In the genomic region with DNA sequence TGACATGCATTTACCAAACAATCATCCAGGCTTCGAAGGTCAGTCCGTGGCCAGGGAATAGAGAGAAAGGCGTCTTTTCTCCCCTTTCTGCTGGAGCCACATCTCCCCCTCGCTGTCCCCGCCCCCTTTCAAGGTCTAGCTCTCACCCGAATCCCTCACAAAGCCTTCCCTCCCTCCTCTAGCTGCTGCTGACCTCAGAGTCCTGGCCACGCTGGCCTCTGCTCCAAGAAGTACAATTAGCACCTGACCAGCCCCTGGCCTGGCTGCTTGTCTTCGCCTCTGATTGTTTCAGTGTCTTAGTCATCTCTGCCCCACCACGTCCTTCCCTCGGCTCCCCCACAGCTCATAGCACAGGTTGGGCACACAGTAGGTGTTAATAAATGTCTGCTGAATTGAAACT, we compare ENCODE assay signal across 18 mouse cellular contexts. TPM values are rescaled to one million over a fixed set of nuclear protein-coding genes. Genes with fewer than 3 reads are reported as not detected.
DNase-seq lines count a peak whose midpoint lies in the region; ATAC-seq and TF ChIP-seq lines count a peak whose summit lies in the region.
"Had no signal": no experiment of that assay in that cellular context is flagged by ENCODE, and none has a peak within 500 bp of the region (broad histone marks: within the 10 kb centered on the region; RNA-seq: fewer than 3 reads in every experiment).

No protein-coding gene starts in this region.

- 23% methylated on average over 10 of the region's 10 CpGs for WGBS in forebrain, embryonic 10.5 days
- 40% methylated on average over 10 of the region's 10 CpGs for WGBS in forebrain, postnatal 0 days
- WGBS in heart, embryonic 16.5 days = 32% methylated on average over 10 of the region's 10 CpGs

- no peak for ATAC-seq in forebrain, postnatal 0 days
- no peak for ATAC-seq in heart, embryonic 16.5 days (replicated peaks; ENCODE audit: extremely low read depth, insufficient read depth, low FRiP score)
- ATAC-seq: hindbrain, postnatal 0 days had no signal

- no peak overlapping the region for H3K9ac ChIP-seq in forebrain, postnatal 0 days
- 0 out of 2 replicates have a peak overlapping the region, but pooled peaks have one; percentile 41 for H3K9ac ChIP-seq in heart, embryonic 16.5 days (ENCODE audit: low read length)
- H3K9ac ChIP-seq: embryonic facial prominence, embryonic 12.5 days; lung, embryonic 15.5 days had no signal

- H3K4me1 ChIP-seq in forebrain, embryonic 10.5 days = peaks cover 24% of the 10 kb centered on the region
- no peaks in the 10 kb centered on the region for H3K4me1 ChIP-seq in forebrain, postnatal 0 days (ENCODE audit: insufficient read depth)
- peaks cover 26% of the 10 kb centered on the region for H3K4me1 ChIP-seq in heart, embryonic 16.5 days (ENCODE audit: control insufficient read depth, insufficient read depth, low read length)
- H3K4me1 ChIP-seq: embryonic facial prominence, embryonic 12.5 days had no signal

- no peak overlapping the region for H3K4me2 ChIP-seq in forebrain, postnatal 0 days (ENCODE audit: low read depth)
- peak overlapping the region; percentile 42; the same call in 1 of the 2 replicates for H3K4me2 ChIP-seq in heart, embryonic 16.5 days (ENCODE audit: low read depth, low read length)
- H3K4me2 ChIP-seq: embryonic facial prominence, embryonic 12.5 days; liver, embryonic 11.5 days; lung, embryonic 15.5 days had no signal

- no peak for TF ChIP-seq CTCF in forebrain, postnatal 0 days (IDR thresholded peaks at IDR 0.05; ENCODE audit: low read depth)

- H3K27ac ChIP-seq in forebrain, embryonic 10.5 days = peak overlapping the region; percentile 44; the same call in 1 of the 2 replicates
- no peak overlapping the region for H3K27ac ChIP-seq in forebrain, postnatal 0 days (ENCODE audit: low read depth, low read length)
- peak overlapping the region; percentile 66 for H3K27ac ChIP-seq in heart, embryonic 16.5 days (ENCODE audit: low read length)
- H3K27ac ChIP-seq: embryonic facial prominence, embryonic 12.5 days; hindbrain, postnatal 0 days; lung, embryonic 15.5 days had no signal

- H3K36me3 ChIP-seq in forebrain, embryonic 10.5 days (replicated peaks) = no peaks in the 10 kb centered on the region
- no peaks in the 10 kb centered on the region for H3K36me3 ChIP-seq in forebrain, postnatal 0 days (ENCODE audit: insufficient read depth)
- no peaks in the 10 kb centered on the region for H3K36me3 ChIP-seq in heart, embryonic 16.5 days (ENCODE audit: control insufficient read depth, insufficient read depth)
- H3K36me3 ChIP-seq: embryonic facial prominence, embryonic 12.5 days; lung, embryonic 15.5 days had no signal

- DNase-seq in forebrain, embryonic 10.5 days (ENCODE audit: extremely low spot score, low spot score) = peak; percentile 23
- no peak for DNase-seq in forebrain, postnatal 0 days
- no peak for DNase-seq in heart, adult 18-20 months
- DNase-seq in ovary, postnatal 36 days (ENCODE audit: low spot score) = peak; percentile 38
- no peak for DNase-seq in ovary, postnatal 14 days (ENCODE audit: low spot score)
- DNase-seq in retina, postnatal 1 day = peak; percentile 46
- no peak for DNase-seq in lung, postnatal 36 days
- DNase-seq: B cell, adult 2 months; cerebellum, postnatal 10 days; gastrocnemius, postnatal 25 days; kidney, adult 8-10 months; layer of hippocampus, postnatal 36 days; thymus, adult 2 months had no signal

- no peak overlapping the region for H3K4me3 ChIP-seq in forebrain, embryonic 10.5 days
- H3K4me3 ChIP-seq in forebrain, postnatal 0 days (ENCODE audit: low read depth, low read length) = no peak overlapping the region
- no peak overlapping the region for H3K4me3 ChIP-seq in heart, embryonic 16.5 days (ENCODE audit: low read length)
- H3K4me3 ChIP-seq: embryonic facial prominence, embryonic 12.5 days; lung, embryonic 15.5 days had no signal

- H3K27me3 ChIP-seq in forebrain, embryonic 10.5 days (ENCODE audit: poor library complexity, severe bottlenecking) = peaks cover 50% of the 10 kb centered on the region
- no peaks in the 10 kb centered on the region for H3K27me3 ChIP-seq in forebrain, postnatal 0 days (ENCODE audit: insufficient read depth, low read length)
- H3K27me3 ChIP-seq in heart, embryonic 16.5 days (ENCODE audit: control insufficient read depth, insufficient read depth, low read length) = no peaks in the 10 kb centered on the region
- H3K27me3 ChIP-seq: lung, embryonic 15.5 days had no signal

- peaks cover 4% of the 10 kb centered on the region; the same call in 1 of the 2 replicates for H3K9me3 ChIP-seq in forebrain, embryonic 10.5 days
- H3K9me3 ChIP-seq in forebrain, postnatal 0 days (ENCODE audit: low read length) = no peaks in the 10 kb centered on the region
- no peaks in the 10 kb centered on the region for H3K9me3 ChIP-seq in heart, embryonic 16.5 days (replicated peaks; ENCODE audit: control insufficient read depth, low read length)
- H3K9me3 ChIP-seq: embryonic facial prominence, embryonic 12.5 days; lung, embryonic 15.5 days had no signal

RNA-seq across cellular contexts. Expression of a gene that starts 13.3 kb away (rescaled TPM):
- 2.0 and 2.9 TPM in 2 replicates for polyA plus RNA-seq in forebrain, embryonic 10.5 days (2016; fragmentation: Nextera tagmentation; extraction: Ambion mirVana)
- 0.54 and 1.8 TPM in 2 replicates for total RNA-seq in forebrain, postnatal 0 days (2014; rRNA removed)
- 0.13 and 0.24 TPM in 2 replicates for polyA plus RNA-seq in forebrain, postnatal 0 days (2015; fragmentation: Nextera tagmentation; extraction: Ambion mirVana)
- 10.0 and 10.1 TPM in 2 replicates for polyA plus RNA-seq in heart, embryonic 16.5 days (2015; fragmentation: Nextera tagmentation; extraction: Ambion mirVana)
- 1 to 10 TPM; 5.8 to 6.5 TPM for total RNA-seq in heart, adult 18-20 months (2021)

Comparison
In these comparisons a context has a peak if more than half of its experiments do, and no peak if none do; other contexts are left out.
1. DNase-seq: peak in forebrain, embryonic 10.5 days (single experiment), ovary, postnatal 36 days (single experiment) and retina, postnatal 1 day (single experiment); none in forebrain, postnatal 0 days (single experiment), heart, adult 18-20 months (0 of 2), ovary, postnatal 14 days (single experiment) and lung, postnatal 36 days (single experiment).